Mouse (Mus musculus): ENCODE measurements around the gene Esrra. TPM values are rescaled to one million over a fixed set of nuclear protein-coding genes. Genes with fewer than 3 reads are reported as not detected.

Gene Esrra
- polyA plus RNA-seq, 1 experiment from 2014 or later: 3.1 TPM

GRCm38 (mm10) chr19:6949532-6949931 lies 27.9 kb upstream of the Esrra start:
- ATAC-seq (ENCODE audit: insufficient read depth) (no peak), DNase-seq (no peak)
- H3K36me3 ChIP-seq (ENCODE audit: insufficient read depth): peaks cover 19% of the 10 kb centered on the region
- no peaks in the 10 kb centered on the region for H3K27me3 ChIP-seq (ENCODE audit: insufficient read depth, low read length)
- 88% methylated on average over 5 of the region's 5 CpGs for WGBS
- peak overlapping the region; percentile 55; the same call in 1 of the 2 replicates for H3K4me3 ChIP-seq (ENCODE audit: low read depth, low read length)
- no peak for TF ChIP-seq CTCF (IDR thresholded peaks at IDR 0.05; ENCODE audit: low read depth)
- no peaks in the 10 kb centered on the region for H3K9me3 ChIP-seq (ENCODE audit: low read depth, low read length)
- H3K4me2 ChIP-seq: peak overlapping the region; percentile 95
- no peak overlapping the region for H3K9ac ChIP-seq
- H3K4me1 ChIP-seq (ENCODE audit: insufficient read depth): peaks cover 17% of the 10 kb centered on the region
- no peak overlapping the region for H3K27ac ChIP-seq (ENCODE audit: low read depth)

- Histone ChIP-seq H3K4me2 (no peak overlapping the region), H3K4me3 (ENCODE audit: low read depth, low read length) (no peak overlapping the region), H3K9ac (no peak overlapping the region), H3K4me1 (ENCODE audit: insufficient read depth) (peaks cover 16% of the 10 kb centered on the region), H3K36me3 (ENCODE audit: insufficient read depth) (0 out of 2 replicates have a peak, but pooled peaks cover 8% of the 10 kb centered on the region), H3K27ac (ENCODE audit: low read depth) (no peak overlapping the region), H3K9me3 (ENCODE audit: low read depth, low read length) (no peaks in the 10 kb centered on the region), H3K27me3 (ENCODE audit: insufficient read depth, low read length) (no peaks in the 10 kb centered on the region)
- ATAC-seq (ENCODE audit: insufficient read depth) (no peak), DNase-seq (no peak)
- 75% methylated on average over 4 of the region's 4 CpGs for WGBS
- no peak for TF ChIP-seq CTCF (IDR thresholded peaks at IDR 0.05; ENCODE audit: low read depth)
Measured at GRCm38 (mm10) chr19:6948186-6948585, 26.6 kb upstream of the Esrra start.

GRCm38 (mm10) chr19:6947742-6948141 lies 26.1 kb upstream of the Esrra start:
- TF ChIP-seq CTCF (IDR thresholded peaks at IDR 0.05; ENCODE audit: low read depth): no peak

GRCm38 (mm10) chr19:6943709-6944108 lies 22.1 kb upstream of the Esrra start:
- 86% methylated on average over 6 of the region's 6 CpGs for WGBS
- H3K9me3 ChIP-seq (ENCODE audit: low read depth, low read length): no peaks in the 10 kb centered on the region
- no peak for TF ChIP-seq CTCF (IDR thresholded peaks at IDR 0.05; ENCODE audit: low read depth)
- no peak overlapping the region for H3K9ac ChIP-seq
- no peaks in the 10 kb centered on the region for H3K27me3 ChIP-seq (ENCODE audit: insufficient read depth, low read length)
- no peak overlapping the region for H3K4me3 ChIP-seq (ENCODE audit: low read depth, low read length)
- DNase-seq: no peak
- ATAC-seq (ENCODE audit: insufficient read depth): no peak
- peaks cover 9% of the 10 kb centered on the region for H3K4me1 ChIP-seq (ENCODE audit: insufficient read depth)
- H3K36me3 ChIP-seq (ENCODE audit: insufficient read depth): 0 out of 2 replicates have a peak, but pooled peaks cover 4% of the 10 kb centered on the region
- H3K27ac ChIP-seq (ENCODE audit: low read depth): no peak overlapping the region
- no peak overlapping the region for H3K4me2 ChIP-seq

More at GRCm38 (mm10) chr19:6947742-6948141, 26.1 kb upstream of the Esrra start:
- DNase-seq: no peak
- no peak for ATAC-seq (ENCODE audit: insufficient read depth)
- H3K4me2 ChIP-seq: no peak overlapping the region
- no peaks in the 10 kb centered on the region for H3K27me3 ChIP-seq (ENCODE audit: insufficient read depth, low read length)
- no peak overlapping the region for H3K27ac ChIP-seq (ENCODE audit: low read depth)
- H3K4me3 ChIP-seq (ENCODE audit: low read depth, low read length): no peak overlapping the region
- H3K4me1 ChIP-seq (ENCODE audit: insufficient read depth): peaks cover 16% of the 10 kb centered on the region
- H3K36me3 ChIP-seq (ENCODE audit: insufficient read depth): 0 out of 2 replicates have a peak, but pooled peaks cover 8% of the 10 kb centered on the region
- WGBS: 61% methylated on average over 4 of the region's 4 CpGs
- no peak overlapping the region for H3K9ac ChIP-seq
- no peaks in the 10 kb centered on the region for H3K9me3 ChIP-seq (ENCODE audit: low read depth, low read length)

- H3K36me3 ChIP-seq (ENCODE audit: insufficient read depth): 0 out of 2 replicates have a peak, but pooled peaks cover 4% of the 10 kb centered on the region
- TF ChIP-seq CTCF (IDR thresholded peaks at IDR 0.05; ENCODE audit: low read depth): no peak
- H3K4me3 ChIP-seq (ENCODE audit: low read depth, low read length): peak overlapping the region; percentile 80
- peak overlapping the region; percentile 72 for H3K9ac ChIP-seq
- H3K4me1 ChIP-seq (ENCODE audit: insufficient read depth): peaks cover 9% of the 10 kb centered on the region
- DNase-seq: no peak
- WGBS: 22% methylated on average over 5 of the region's 5 CpGs
- peak overlapping the region; percentile 68; the same call in 1 of the 2 replicates for H3K27ac ChIP-seq (ENCODE audit: low read depth)
- H3K9me3 ChIP-seq (ENCODE audit: low read depth, low read length): no peaks in the 10 kb centered on the region
- H3K27me3 ChIP-seq (ENCODE audit: insufficient read depth, low read length): no peaks in the 10 kb centered on the region
- peak; percentile 2; the same call in 1 of the 2 replicates for ATAC-seq (ENCODE audit: insufficient read depth)
- peak overlapping the region; percentile 98 for H3K4me2 ChIP-seq
Measured at GRCm38 (mm10) chr19:6942764-6943163, 21.2 kb upstream of the Esrra start.

- under 1% methylated on average over 27 of the region's 27 CpGs for WGBS
- TF ChIP-seq CTCF (IDR thresholded peaks at IDR 0.05; ENCODE audit: low read depth): no peak
- DNase-seq: peak; percentile 96
- peak; percentile 92 for ATAC-seq (ENCODE audit: insufficient read depth)
- 0 out of 2 replicates have a peak, but pooled peaks cover 4% of the 10 kb centered on the region for H3K36me3 ChIP-seq (ENCODE audit: insufficient read depth)
- H3K9me3 ChIP-seq (ENCODE audit: low read depth, low read length): no peaks in the 10 kb centered on the region
- H3K27ac ChIP-seq (ENCODE audit: low read depth): peak within 1 kb of the TSS; percentile 97
- no peaks in the 10 kb centered on the region for H3K27me3 ChIP-seq (ENCODE audit: insufficient read depth, low read length)
- H3K9ac ChIP-seq: peak within 1 kb of the TSS; percentile 72
- H3K4me1 ChIP-seq (ENCODE audit: insufficient read depth): peaks cover 9% of the 10 kb centered on the region
- peak within 1 kb of the TSS; percentile 80 for H3K4me3 ChIP-seq (ENCODE audit: low read depth, low read length)
- peak within 1 kb of the TSS; percentile 98 for H3K4me2 ChIP-seq
Measured at GRCm38 (mm10) chr19:6942249-6942691, 20.7 kb upstream of the Esrra start, which contains the start of gene Gpr137. Gene Gpr137, minus strand, starts transcription at chr19:6942480.

GRCm38 (mm10) chr19:6941372-6942248 lies 20.0 kb upstream of the Esrra start, which contains the start of gene Bad:
Gene Bad, plus strand, starts transcription at chr19:6941861.
- H3K4me2 ChIP-seq: peak within 1 kb of the TSS; percentile 98
- no peaks in the 10 kb centered on the region for H3K9me3 ChIP-seq (ENCODE audit: low read depth, low read length)
- H3K4me1 ChIP-seq (ENCODE audit: insufficient read depth): peaks cover 9% of the 10 kb centered on the region
- peak within 1 kb of the TSS; percentile 80 for H3K4me3 ChIP-seq (ENCODE audit: low read depth, low read length)
- no peak; the same call in 1 of the 2 replicates for TF ChIP-seq CTCF (IDR thresholded peaks at IDR 0.05; ENCODE audit: low read depth)
- H3K36me3 ChIP-seq (ENCODE audit: insufficient read depth): 0 out of 2 replicates have a peak, but pooled peaks cover 4% of the 10 kb centered on the region
- under 1% methylated on average over 83 of the region's 83 CpGs for WGBS
- peak; percentile 98 for DNase-seq
- ATAC-seq (ENCODE audit: insufficient read depth): peak; percentile 84
- H3K9ac ChIP-seq: peak within 1 kb of the TSS; percentile 72
- no peaks in the 10 kb centered on the region for H3K27me3 ChIP-seq (ENCODE audit: insufficient read depth, low read length)
- H3K27ac ChIP-seq (ENCODE audit: low read depth): peak within 1 kb of the TSS; percentile 97
